Mouse (Mus musculus): Measurements from ENCODE around the gene Pitx2. TPM values are rescaled to one million over a fixed set of nuclear protein-coding genes. Genes with fewer than 3 reads are reported as not detected.

Gene Pitx2
- polyA plus RNA-seq, 1 experiment from 2014 or later: 2.6 TPM

DNA sequence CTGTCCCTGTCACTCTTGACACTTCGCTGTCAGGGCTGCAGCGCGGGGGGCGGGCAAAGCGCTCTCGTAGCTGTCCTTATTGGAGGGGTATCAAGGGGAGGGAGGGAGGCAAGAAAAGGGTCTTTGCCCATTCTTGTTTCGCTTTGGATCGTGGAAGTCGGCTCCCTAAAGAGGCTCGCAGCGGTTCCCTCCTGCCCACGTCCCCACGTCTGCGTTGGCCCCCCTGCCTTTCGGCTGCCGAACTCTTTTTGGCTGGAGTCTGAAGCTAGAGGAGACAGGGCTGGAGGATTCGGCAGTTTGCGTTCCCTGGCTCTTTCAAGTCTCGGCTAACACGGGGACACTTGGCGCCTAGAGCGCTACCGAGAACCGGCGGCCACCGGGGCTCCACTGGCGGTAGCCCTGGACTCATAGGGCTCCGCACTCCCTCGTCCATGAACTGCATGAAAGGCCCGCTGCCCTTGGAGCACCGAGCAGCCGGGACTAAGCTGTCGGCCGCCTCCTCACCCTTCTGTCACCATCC, 14.5 kb downstream of the Pitx2 start:
- Histone ChIP-seq H3K9ac (peak overlapping the region; percentile 35; the same call in 1 of the 2 replicates), H3K4me3 (peak overlapping the region; percentile 43), H3K4me1 (replicated peaks) (peaks cover 16% of the 10 kb centered on the region), H3K4me2 (peak overlapping the region; percentile 62), H3K27ac (no peak overlapping the region), H3K27me3 (peaks cover 94% of the 10 kb centered on the region), H3K36me3 (no peaks in the 10 kb centered on the region), H3K9me3 (no peaks in the 10 kb centered on the region)
- WGBS: under 1% methylated on average over 34 of the region's 34 CpGs
- peak; percentile 41; the same call in 1 of the 2 replicates for ATAC-seq (ENCODE audit: low FRiP score)

DNA sequence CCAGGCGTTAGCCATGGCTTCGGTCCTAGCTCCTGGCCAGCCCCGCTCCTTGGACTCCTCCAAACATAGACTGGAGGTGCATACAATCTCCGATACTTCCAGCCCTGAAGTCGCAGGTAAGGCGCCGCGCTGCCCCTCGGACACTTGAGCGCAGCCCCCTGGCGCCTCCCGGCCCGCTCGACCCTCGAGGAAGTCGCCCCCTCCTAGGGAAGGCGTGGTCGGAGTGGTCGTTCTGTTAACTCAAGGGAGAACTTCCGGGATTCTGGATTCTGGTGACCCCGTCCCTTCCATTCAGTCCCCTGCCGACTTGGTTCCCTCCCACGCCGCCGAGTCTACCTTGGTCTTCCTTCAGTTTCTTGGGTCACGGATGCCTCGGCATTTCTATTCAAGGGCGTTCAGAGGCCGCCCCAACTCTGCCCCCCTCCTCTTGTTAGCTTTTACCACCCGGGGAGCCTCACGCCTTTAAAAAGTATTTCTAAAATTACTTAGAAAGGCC, 15.0 kb downstream of the Pitx2 start:
- H3K36me3 ChIP-seq: no peaks in the 10 kb centered on the region
- H3K9me3 ChIP-seq: no peaks in the 10 kb centered on the region
- peaks cover 16% of the 10 kb centered on the region for H3K4me1 ChIP-seq (replicated peaks)
- no peak overlapping the region for H3K9ac ChIP-seq
- under 1% methylated on average over 31 of the region's 31 CpGs for WGBS
- peak overlapping the region; percentile 62 for H3K4me2 ChIP-seq
- peak overlapping the region; percentile 43 for H3K4me3 ChIP-seq
- ATAC-seq (ENCODE audit: low FRiP score): no peak
- no peak overlapping the region for H3K27ac ChIP-seq
- H3K27me3 ChIP-seq: peaks cover 93% of the 10 kb centered on the region

DNA sequence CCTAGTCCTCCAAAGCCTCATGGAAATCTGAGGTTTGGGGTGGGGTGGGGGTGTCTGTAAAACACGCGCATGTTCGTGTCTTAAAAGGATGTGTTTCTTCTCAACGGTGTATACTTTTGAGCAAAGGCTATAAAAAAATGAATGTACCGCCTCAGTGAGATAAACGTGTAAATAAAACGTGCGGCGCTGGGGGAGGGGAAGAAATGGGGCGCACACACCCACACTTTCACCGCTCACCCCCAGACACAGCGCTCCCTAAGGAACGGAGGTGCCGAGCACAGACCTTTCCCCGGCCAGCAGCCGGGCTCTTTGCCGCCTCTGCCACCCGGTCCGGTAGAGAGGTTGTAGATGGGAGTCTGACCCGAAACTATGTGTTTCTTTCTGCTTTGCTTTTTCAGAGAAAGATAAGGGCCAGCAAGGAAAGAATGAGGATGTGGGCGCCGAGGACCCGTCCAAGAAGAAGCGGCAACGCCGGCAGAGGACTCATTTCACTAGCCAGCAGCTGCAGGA, 15.6 kb downstream of the Pitx2 start:
- ATAC-seq (ENCODE audit: low FRiP score): no peak

DNA sequence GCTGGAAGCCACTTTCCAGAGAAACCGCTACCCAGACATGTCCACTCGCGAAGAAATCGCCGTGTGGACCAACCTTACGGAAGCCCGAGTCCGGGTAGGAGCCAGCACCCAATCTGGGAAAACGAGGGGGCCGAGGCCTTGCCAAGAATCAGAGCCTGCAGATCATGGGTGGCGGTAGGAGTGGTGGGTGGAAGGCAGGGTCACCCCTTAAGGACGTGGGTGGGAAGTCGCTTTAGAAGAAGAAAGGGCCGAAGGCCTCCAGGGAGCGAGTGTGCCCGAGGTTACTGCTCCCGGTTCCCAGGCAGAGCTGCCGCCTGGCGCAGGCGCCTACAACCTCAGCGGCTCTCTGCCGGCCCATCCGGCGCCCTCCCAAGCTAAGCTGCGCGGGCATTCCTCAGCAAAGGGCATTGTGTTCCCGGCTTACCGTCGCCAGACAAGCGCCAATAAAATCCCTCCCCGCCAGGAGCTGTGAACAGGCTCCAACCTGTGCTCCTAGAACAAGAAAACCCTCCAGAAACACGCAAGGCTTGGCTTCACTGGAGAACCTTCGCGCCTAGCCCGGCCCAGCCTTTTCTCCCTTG, 16.2 kb downstream of the Pitx2 start:
- H3K4me2 ChIP-seq: 0 out of 2 replicates have a peak overlapping the region, but pooled peaks have one; percentile 11
- WGBS: under 1% methylated on average over 33 of the region's 35 CpGs

More for the DNA sequence above, 15.6 kb downstream of the Pitx2 start:
- Histone ChIP-seq H3K9me3 (no peaks in the 10 kb centered on the region), H3K27me3 (peaks cover 93% of the 10 kb centered on the region), H3K4me2 (0 out of 2 replicates have a peak overlapping the region, but pooled peaks have one; percentile 62), H3K4me3 (0 out of 2 replicates have a peak overlapping the region, but pooled peaks have one; percentile 7), H3K4me1 (replicated peaks) (peaks cover 16% of the 10 kb centered on the region), H3K9ac (no peak overlapping the region), H3K27ac (no peak overlapping the region), H3K36me3 (no peaks in the 10 kb centered on the region)
- WGBS: under 1% methylated on average over 26 of the region's 26 CpGs

DNA sequence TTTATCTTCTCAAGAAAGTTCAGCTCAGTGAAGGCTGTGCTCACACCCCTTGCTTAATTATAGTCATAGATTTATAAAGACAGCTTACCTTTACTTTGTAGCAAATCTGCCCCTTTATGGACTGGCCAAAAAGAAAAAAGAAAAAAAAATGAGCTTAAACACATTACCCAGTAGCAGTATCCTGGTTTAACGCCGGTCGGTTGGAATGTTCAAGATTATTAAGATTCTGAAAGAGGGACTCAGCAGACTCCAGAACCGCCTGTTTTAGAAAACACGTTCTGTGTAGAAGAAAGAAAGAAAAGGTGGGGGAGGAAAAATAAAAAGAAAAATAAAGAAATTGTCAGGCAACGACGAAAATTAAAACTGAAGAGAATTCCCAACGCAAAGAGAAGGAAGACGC, 16.8 kb downstream of the Pitx2 start:
- ATAC-seq (ENCODE audit: low FRiP score): no peak
- WGBS: 1% methylated on average over 9 of the region's 9 CpGs
- no peak overlapping the region for H3K27ac ChIP-seq
- H3K4me3 ChIP-seq: no peak overlapping the region
- no peak overlapping the region for H3K4me2 ChIP-seq
- H3K36me3 ChIP-seq: no peaks in the 10 kb centered on the region
- peaks cover 92% of the 10 kb centered on the region for H3K27me3 ChIP-seq
- H3K9ac ChIP-seq: no peak overlapping the region
- no peaks in the 10 kb centered on the region for H3K9me3 ChIP-seq
- peaks cover 16% of the 10 kb centered on the region for H3K4me1 ChIP-seq (replicated peaks)

More for the DNA sequence above, 16.2 kb downstream of the Pitx2 start:
- ATAC-seq (ENCODE audit: low FRiP score): no peak
- Histone ChIP-seq H3K4me3 (peak overlapping the region; percentile 7; the same call in 1 of the 2 replicates), H3K27ac (no peak overlapping the region), H3K9me3 (no peaks in the 10 kb centered on the region), H3K36me3 (no peaks in the 10 kb centered on the region), H3K9ac (no peak overlapping the region), H3K4me1 (replicated peaks) (peaks cover 16% of the 10 kb centered on the region), H3K27me3 (peaks cover 92% of the 10 kb centered on the region)

DNA sequence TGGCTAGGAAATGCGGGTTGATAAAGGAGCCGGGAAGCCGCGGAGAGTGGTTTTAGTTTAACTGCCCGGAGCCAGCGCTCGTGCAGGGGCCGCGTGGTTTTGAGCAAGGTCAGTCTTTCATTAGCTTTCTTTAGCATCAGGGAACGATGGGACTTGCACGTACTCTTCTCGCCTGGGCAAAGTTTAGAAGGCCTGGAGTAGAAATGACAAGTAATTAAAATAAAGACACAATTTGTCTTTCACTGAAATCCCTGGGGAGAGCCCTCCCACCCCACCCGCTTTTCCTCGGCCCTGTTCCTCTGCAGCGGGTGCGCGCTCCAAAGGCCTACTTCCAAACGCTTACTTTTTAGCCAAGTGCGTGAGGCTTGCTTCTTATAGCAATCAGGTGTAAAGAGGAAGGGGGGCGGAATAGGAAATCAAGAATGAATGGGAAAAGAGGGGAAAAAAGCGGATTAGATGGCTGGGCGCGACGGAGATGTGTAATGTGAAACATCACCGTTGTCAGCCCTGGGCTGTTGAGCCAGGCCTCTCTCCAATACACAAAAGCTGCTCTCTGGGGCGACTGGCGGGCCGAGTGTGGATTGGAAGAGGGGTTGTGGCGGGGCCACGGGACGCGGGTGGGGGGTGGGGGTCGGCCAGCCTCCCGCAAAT, 17.4 kb downstream of the Pitx2 start:
- Histone ChIP-seq H3K4me3 (no peak overlapping the region), H3K4me2 (no peak overlapping the region), H3K27ac (no peak overlapping the region), H3K36me3 (no peaks in the 10 kb centered on the region), H3K27me3 (peaks cover 92% of the 10 kb centered on the region), H3K4me1 (replicated peaks) (peaks cover 16% of the 10 kb centered on the region), H3K9ac (no peak overlapping the region), H3K9me3 (no peaks in the 10 kb centered on the region)
- under 1% methylated on average over 34 of the region's 34 CpGs for WGBS
- ATAC-seq (ENCODE audit: low FRiP score): no peak

DNA sequence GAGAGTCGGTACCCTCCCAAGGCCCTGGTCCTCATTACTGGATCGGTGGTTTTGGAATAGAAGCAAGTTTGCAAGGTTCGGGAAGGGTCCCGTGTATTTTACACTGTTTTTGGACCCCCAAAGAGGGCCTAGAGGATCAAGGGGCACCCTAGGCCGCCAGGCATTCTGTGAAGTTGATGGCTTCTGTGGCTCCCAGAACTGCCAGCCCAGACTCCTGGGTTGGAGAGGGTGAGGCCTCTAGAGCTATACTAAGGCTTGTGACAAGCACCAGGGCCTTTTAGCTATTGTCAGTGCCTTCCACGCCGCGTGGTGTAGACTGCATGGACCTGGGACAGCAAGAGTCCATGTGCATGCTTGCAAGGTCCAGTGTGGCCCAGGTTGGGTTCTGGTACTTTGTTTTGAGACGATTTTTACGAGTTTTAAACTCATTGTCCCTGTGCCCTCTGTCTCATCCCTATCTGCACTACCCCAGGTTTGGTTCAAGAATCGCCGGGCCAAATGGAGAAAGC, 18.2 kb downstream of the Pitx2 start:
- Histone ChIP-seq H3K4me1 (replicated peaks) (peaks cover 16% of the 10 kb centered on the region), H3K4me2 (no peak overlapping the region), H3K27ac (no peak overlapping the region), H3K9ac (no peak overlapping the region), H3K9me3 (no peaks in the 10 kb centered on the region), H3K27me3 (peaks cover 92% of the 10 kb centered on the region), H3K36me3 (no peaks in the 10 kb centered on the region), H3K4me3 (no peak overlapping the region)
- WGBS: 2% methylated on average over 12 of the region's 12 CpGs
- no peak for ATAC-seq (ENCODE audit: low FRiP score)

DNA sequence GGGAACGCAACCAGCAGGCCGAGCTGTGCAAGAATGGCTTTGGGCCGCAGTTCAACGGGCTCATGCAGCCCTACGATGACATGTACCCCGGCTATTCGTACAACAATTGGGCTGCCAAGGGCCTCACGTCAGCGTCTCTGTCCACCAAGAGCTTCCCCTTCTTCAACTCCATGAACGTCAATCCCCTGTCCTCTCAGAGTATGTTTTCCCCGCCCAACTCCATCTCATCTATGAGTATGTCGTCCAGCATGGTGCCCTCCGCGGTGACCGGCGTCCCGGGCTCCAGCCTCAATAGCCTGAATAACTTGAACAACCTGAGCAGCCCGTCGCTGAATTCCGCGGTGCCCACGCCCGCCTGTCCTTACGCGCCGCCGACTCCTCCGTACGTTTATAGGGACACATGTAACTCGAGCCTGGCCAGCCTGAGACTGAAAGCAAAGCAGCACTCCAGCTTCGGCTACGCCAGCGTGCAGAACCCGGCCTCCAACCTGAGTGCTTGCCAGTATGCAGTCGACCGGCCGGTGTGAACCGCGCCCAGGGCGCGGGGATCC, 18.8 kb downstream of the Pitx2 start:
- Histone ChIP-seq H3K9ac (no peak overlapping the region), H3K9me3 (no peaks in the 10 kb centered on the region), H3K4me3 (no peak overlapping the region), H3K27ac (no peak overlapping the region), H3K4me1 (replicated peaks) (peaks cover 15% of the 10 kb centered on the region), H3K4me2 (no peak overlapping the region), H3K36me3 (no peaks in the 10 kb centered on the region), H3K27me3 (peaks cover 92% of the 10 kb centered on the region)
- ATAC-seq (ENCODE audit: low FRiP score): no peak
- under 1% methylated on average over 41 of the region's 41 CpGs for WGBS

DNA sequence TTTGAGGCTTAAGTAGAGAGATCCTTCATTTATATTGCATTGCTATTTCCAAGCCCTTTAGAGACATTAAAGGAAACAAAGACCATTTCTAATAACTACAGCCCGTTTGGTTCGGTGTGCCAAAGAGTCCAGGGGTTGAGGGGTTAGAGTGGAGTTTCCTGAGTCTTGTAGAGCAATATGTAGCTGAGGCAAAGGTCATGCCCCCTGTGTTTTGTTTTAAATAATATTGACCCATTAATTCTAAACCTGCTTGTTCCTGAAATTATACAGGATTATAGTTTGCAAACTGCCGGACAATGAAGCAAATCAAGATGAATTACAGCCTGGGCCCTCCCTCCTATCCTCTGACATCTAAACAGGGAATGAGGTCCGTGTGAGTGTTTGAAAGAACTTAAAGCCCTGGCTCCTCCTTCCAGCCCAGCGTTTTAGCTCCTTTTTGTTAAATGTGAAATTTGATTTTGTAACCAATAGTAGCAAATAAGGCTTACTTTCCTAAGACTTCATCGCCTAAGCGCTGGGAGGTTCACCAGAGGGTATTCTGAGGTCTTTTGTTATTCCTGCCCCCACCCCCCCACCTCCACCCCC, 20.5 kb downstream of the Pitx2 start:
- Histone ChIP-seq H3K36me3 (no peaks in the 10 kb centered on the region), H3K27ac (no peak overlapping the region), H3K4me1 (replicated peaks) (peaks cover 13% of the 10 kb centered on the region; the same call in 1 of the 2 replicates), H3K9ac (no peak overlapping the region), H3K4me2 (no peak overlapping the region), H3K27me3 (peaks cover 94% of the 10 kb centered on the region), H3K4me3 (no peak overlapping the region), H3K9me3 (no peaks in the 10 kb centered on the region)
- under 1% methylated on average over 7 of the region's 7 CpGs for WGBS
- ATAC-seq (ENCODE audit: low FRiP score): no peak

DNA sequence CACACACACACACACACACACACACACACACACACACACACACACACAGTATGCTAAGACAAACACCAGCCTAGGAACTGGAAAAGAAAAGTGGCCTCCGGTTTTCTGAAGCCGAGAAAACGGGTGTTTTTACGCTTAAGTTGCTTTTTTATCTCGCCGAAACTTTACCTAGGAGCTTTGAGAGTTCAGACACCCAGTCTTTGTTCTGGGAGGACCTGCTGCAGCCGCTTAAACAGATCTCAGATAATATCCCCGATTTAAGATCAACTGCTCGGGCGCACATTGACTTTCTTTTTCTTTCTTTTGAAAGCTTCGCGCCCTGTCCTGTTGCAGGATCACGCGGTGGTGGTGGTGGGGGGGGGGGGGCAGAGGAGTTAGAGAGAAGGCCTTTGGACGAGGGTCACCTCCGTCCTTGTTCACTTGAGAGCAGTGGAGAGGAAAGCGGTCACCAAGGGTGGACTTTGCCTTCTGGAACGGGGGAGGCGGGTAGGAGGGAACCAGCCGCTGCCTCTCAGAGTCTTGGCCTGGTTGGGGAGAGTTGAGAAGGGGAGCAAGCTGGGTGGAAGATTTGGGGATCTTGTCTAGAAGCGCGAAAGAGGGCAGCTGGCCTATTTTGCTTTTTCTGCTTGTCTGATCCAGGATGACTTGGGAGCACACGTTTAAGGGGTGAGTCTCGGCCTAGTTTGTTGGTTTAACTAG, 21.2 kb downstream of the Pitx2 start:
- Histone ChIP-seq H3K4me1 (replicated peaks) (peaks cover 10% of the 10 kb centered on the region; the same call in 1 of the 2 replicates), H3K4me2 (no peak overlapping the region), H3K4me3 (no peak overlapping the region), H3K36me3 (no peaks in the 10 kb centered on the region), H3K27me3 (peaks cover 94% of the 10 kb centered on the region), H3K9me3 (no peaks in the 10 kb centered on the region), H3K9ac (no peak overlapping the region), H3K27ac (no peak overlapping the region)
- WGBS: under 1% methylated on average over 24 of the region's 24 CpGs
- ATAC-seq (ENCODE audit: low FRiP score): no peak

DNA sequence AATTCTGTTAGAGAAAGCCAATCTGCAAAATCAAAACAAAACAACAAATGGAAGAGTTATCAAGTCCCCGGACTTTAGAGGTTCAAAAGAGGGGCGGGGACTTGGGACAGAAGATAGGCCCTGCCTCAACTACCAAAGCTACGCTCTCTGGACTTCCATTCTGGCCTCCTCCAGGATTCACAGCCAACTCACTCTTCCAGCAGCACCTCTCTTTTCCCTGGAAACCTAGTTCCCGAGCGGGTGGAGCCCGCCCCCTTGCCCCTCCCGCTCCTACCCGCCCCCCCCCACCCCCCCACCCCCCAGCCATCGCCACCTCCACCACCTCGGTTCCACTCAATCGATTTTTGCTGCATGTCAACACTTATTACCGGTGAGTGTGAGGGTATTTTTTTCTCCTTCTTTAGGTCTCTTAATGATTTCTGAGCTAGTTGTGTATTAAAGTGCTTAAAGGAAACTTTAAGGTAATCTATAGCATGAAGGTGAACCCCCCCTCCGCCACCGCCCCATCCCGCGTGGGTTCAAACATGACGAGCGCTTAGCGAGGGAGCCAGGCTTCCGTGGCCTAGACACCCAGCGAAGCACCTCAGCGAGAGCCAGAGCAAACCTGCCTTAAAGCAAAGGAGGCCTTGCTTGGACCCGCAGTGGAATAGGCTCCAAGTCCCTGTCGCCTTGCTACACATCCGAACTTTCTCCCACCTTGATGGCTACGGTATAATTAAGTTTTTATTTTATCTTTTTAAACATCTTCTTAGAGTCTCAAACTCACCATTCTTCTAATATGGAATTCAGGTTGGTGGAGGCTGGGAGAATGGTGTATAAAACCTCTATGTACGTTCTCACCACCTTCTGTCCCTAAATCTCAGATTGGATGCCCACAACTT, 21.9 kb downstream of the Pitx2 start:
- Histone ChIP-seq H3K4me1 (replicated peaks) (peaks cover 8% of the 10 kb centered on the region; the same call in 1 of the 2 replicates), H3K4me3 (no peak overlapping the region), H3K9me3 (no peaks in the 10 kb centered on the region), H3K4me2 (no peak overlapping the region), H3K27ac (no peak overlapping the region), H3K9ac (no peak overlapping the region), H3K36me3 (no peaks in the 10 kb centered on the region), H3K27me3 (peaks cover 95% of the 10 kb centered on the region)
- WGBS: 2% methylated on average over 26 of the region's 27 CpGs
- no peak for ATAC-seq (ENCODE audit: low FRiP score)

All from hindbrain, embryonic 13.5 days (tissue).